Mouse (Mus musculus) urinary bladder, adult 2 months (tissue): ENCODE data around the gene Cabp2. TPM values are rescaled to one million over a fixed set of nuclear protein-coding genes. Genes with fewer than 3 reads are reported as not detected.
"Not testable (repeated sequence)": the region's sequence is repeated elsewhere in the genome, so short reads cannot be mapped to it uniquely, and the experiment has no call there.

Experiments
- DNase-seq: peaks from one replicate; pipeline ENCODE4 v3.0.0; 2022; ENCODE audit warnings: low spot score
- polyA plus RNA-seq: library from polyadenylated mRNA; depleted of rRNA; stranded (reverse); fragments of >200 nt; gene quantifications from 2 replicates; pipeline ENCODE4 v1.2.3, GENCODE M21; 2012

Gene Cabp2
- polyA plus RNA-seq, 1 experiment, result not detected

- DNase-seq, result no peak
Observed at GRCm38 (mm10) chr19:4100718-4101261, 19.4 kb downstream of the Cabp2 start.

GRCm38 (mm10) chr19:4101466-4101865 is 20.1 kb downstream of the Cabp2 start:
- DNase-seq, result no peak

GRCm38 (mm10) chr19:4102049-4102448 is 20.7 kb downstream of the Cabp2 start:
- no peak for DNase-seq

GRCm38 (mm10) chr19:4102626-4103025 is 21.2 kb downstream of the Cabp2 start:
- no peak for DNase-seq

GRCm38 (mm10) chr19:4103294-4103693 is 21.9 kb downstream of the Cabp2 start:
- no peak for DNase-seq

GRCm38 (mm10) chr19:4103792-4104191 is 22.4 kb downstream of the Cabp2 start:
- DNase-seq, result no peak

- DNase-seq, result no peak
Observed at GRCm38 (mm10) chr19:4104675-4105194, 23.4 kb downstream of the Cabp2 start.

- no peak for DNase-seq
Observed at GRCm38 (mm10) chr19:4106654-4107053, 25.3 kb downstream of the Cabp2 start.

GRCm38 (mm10) chr19:4108535-4108934 is 27.2 kb downstream of the Cabp2 start:
- DNase-seq, result no peak

- no peak for DNase-seq
Observed at GRCm38 (mm10) chr19:4112063-4112960, 30.9 kb downstream of the Cabp2 start.

GRCm38 (mm10) chr19:4113186-4113805 is 31.9 kb downstream of the Cabp2 start:
- peak; percentile 65 for DNase-seq

- DNase-seq, result no peak
Observed at GRCm38 (mm10) chr19:4113806-4114230, 32.4 kb downstream of the Cabp2 start.

- no peak for DNase-seq
Observed at GRCm38 (mm10) chr19:4114551-4114950, 33.2 kb downstream of the Cabp2 start.

GRCm38 (mm10) chr19:4115144-4115543 is 33.8 kb downstream of the Cabp2 start:
- no peak for DNase-seq

GRCm38 (mm10) chr19:4115816-4116215 is 34.4 kb downstream of the Cabp2 start:
- no peak for DNase-seq

GRCm38 (mm10) chr19:4117006-4117405 is 35.6 kb downstream of the Cabp2 start:
- DNase-seq, result no peak

- DNase-seq, result no peak
Observed at GRCm38 (mm10) chr19:4118350-4118749, 37.0 kb downstream of the Cabp2 start.

- no peak for DNase-seq
Observed at GRCm38 (mm10) chr19:4119716-4120487, 38.5 kb downstream of the Cabp2 start.

GRCm38 (mm10) chr19:4120496-4120895 is 39.1 kb downstream of the Cabp2 start:
- no peak for DNase-seq

- DNase-seq, result peak; percentile 90
Observed at GRCm38 (mm10) chr19:4121097-4121805, 39.9 kb downstream of the Cabp2 start.

- DNase-seq, result not testable (repeated sequence)
Observed at GRCm38 (mm10) chr19:4121896-4122295, 40.5 kb downstream of the Cabp2 start.
